Mouse (Mus musculus) limb, embryonic 13.5 days (tissue): ENCODE results near the gene Sprr2f. TPM values are rescaled to one million over a fixed set of nuclear protein-coding genes. Genes with fewer than 3 reads are reported as not detected.

ENCODE experiments used
- ATAC-seq: fragments of 200-750 bp; cut with Nextera tagmentation; 2 replicates; pipeline ENCODE4 v1.8.0; 2017; ENCODE audit warnings: low read depth, moderate number of reproducible peaks, moderate TSS enrichment; ENCODE audit not compliant: low FRiP score
- H3K27ac ChIP-seq: fragments of 300-500 bp; sonication (generic); 2 replicates; pipeline ENCODE4 v1.5.1; 2015; ENCODE audit warnings: inconsistent platforms, mild to moderate bottlenecking, moderate library complexity
- H3K27me3 ChIP-seq: fragments of 300-500 bp; sonication (generic); 2 replicates; pipeline ENCODE4 v1.6.1; 2015; ENCODE audit warnings: mild to moderate bottlenecking, inconsistent platforms
- H3K36me3 ChIP-seq: fragments of 300-500 bp; sonication (generic); 2 replicates; pipeline ENCODE4 v1.6.1; 2015; ENCODE audit warnings: inconsistent platforms, mild to moderate bottlenecking, moderate library complexity
- H3K4me1 ChIP-seq: fragments of 300-500 bp; sonication (generic); 2 replicates; pipeline ENCODE4 v1.6.1; 2015; ENCODE audit warnings: inconsistent platforms
- H3K4me2 ChIP-seq: fragments of 300-500 bp; sonication (generic); replicated peaks from 2 replicates; pipeline ENCODE4 v1.6.1; 2015; ENCODE audit warnings: inconsistent platforms, mild to moderate bottlenecking, moderate library complexity
- H3K4me3 ChIP-seq: fragments of 300-500 bp; sonication (generic); 2 replicates; pipeline ENCODE4 v1.5.1; 2015; ENCODE audit warnings: moderate library complexity, mild to moderate bottlenecking, inconsistent platforms
- H3K9ac ChIP-seq: fragments of 300-500 bp; sonication (generic); 2 replicates; pipeline ENCODE4 v1.6.1; 2015; ENCODE audit warnings: mild to moderate bottlenecking, inconsistent platforms
- H3K9me3 ChIP-seq: fragments of 300-500 bp; sonication (generic); 2 replicates; pipeline ENCODE4 v1.6.1; 2016; ENCODE audit warnings: inconsistent platforms
- WGBS: fragments of 180-500 bp; shearing (Covaris S2); methylation state at CpG from one replicate; pipeline ENCODE4 v1.1.7; 2015; 5-methylcytosine and 5-hydroxymethylcytosine counted together
- polyA plus RNA-seq: library from polyadenylated mRNA; unstranded; fragments of >200 nt; fragmentation: Nextera tagmentation; extraction: Ambion mirVana; gene quantifications from 2 replicates; pipeline ENCODE4 v1.2.1, GENCODE M21; 2015

Gene Sprr2f
- not detected in 2 replicates for polyA plus RNA-seq

- no peak within 1 kb of the TSS for H3K9ac ChIP-seq
- ATAC-seq: no peak
- no peak within 1 kb of the TSS for H3K27ac ChIP-seq
- H3K36me3 ChIP-seq: no peaks in the 10 kb centered on the region
- 74% methylated on average over 3 of the region's 3 CpGs for whole genome bisulfite sequencing
- H3K4me2 ChIP-seq: no peak within 1 kb of the TSS
- H3K4me1 ChIP-seq: no peaks in the 10 kb centered on the region
- H3K4me3 ChIP-seq: no peak within 1 kb of the TSS
- no peaks in the 10 kb centered on the region for H3K27me3 ChIP-seq
- H3K9me3 ChIP-seq: no peaks in the 10 kb centered on the region
These were observed at the start of gene Sprr2f for GRCm38 (mm10) chr3:92364887-92365286. Gene Sprr2f, plus strand, starts transcription at chr3:92365187.

DNA sequence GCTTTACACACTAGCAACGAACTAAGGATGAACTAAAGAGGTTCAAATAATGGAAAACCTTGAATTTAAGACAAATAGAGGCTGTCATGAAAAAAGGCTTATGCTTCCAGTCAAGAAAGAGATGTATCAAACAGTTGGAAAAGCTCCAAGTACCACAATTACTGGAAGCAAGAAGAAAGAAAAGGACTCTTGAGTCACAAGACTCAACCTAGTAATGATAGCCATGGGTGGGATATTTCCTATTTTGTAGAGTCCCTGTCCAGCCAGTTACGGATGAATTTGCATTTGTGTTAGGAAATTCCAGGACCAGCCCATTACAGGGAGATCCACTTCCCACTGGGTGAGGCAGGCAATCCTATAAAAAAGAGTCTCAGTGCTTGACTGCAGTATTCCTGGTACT lies 48.7 kb upstream of the Sprr2f start, which contains the start of gene Sprr2b:
TSS of gene Sprr2b (plus strand) at position 301 of the 400 bp plus-strand sequence.
- Histone ChIP-seq H3K9ac (no peak within 1 kb of the TSS), H3K27me3 (no peaks in the 10 kb centered on the region), H3K9me3 (no peaks in the 10 kb centered on the region), H3K4me3 (no peak within 1 kb of the TSS), H3K4me2 (no peak within 1 kb of the TSS), H3K36me3 (no peaks in the 10 kb centered on the region), H3K27ac (no peak within 1 kb of the TSS), H3K4me1 (no peaks in the 10 kb centered on the region)
- 76% methylated on average over 2 of the region's 2 CpGs for WGBS
- no peak for ATAC-seq

DNA sequence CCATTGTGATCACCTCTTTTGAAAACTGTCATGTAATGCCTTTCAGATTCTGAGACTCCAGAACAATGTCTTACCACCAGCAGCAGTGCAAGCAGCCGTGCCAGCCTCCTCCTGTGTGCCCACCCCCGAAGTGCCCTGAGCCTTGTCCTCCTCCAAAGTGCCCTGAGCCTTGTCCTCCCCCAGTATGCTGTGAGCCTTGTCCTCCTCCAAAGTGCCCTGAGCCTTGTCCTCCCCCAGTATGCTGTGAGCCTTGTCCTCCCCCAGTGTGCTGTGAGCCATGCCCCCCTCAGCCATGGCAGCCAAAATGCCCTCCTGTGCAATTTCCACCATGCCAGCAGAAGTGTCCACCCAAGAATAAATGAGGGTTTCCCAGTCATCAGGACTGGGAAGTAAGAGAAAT lies 47.6 kb upstream of the Sprr2f start:
- Histone ChIP-seq H3K4me2 (no peak overlapping the region), H3K27me3 (no peaks in the 10 kb centered on the region), H3K9ac (no peak overlapping the region), H3K4me1 (no peaks in the 10 kb centered on the region), H3K9me3 (no peaks in the 10 kb centered on the region), H3K27ac (no peak overlapping the region), H3K36me3 (no peaks in the 10 kb centered on the region), H3K4me3 (no peak overlapping the region)
- ATAC-seq: no peak
- WGBS: 86% methylated on average over 2 of the region's 2 CpGs

- ATAC-seq: no peak
- 84% methylated on average over 1 of the region's 1 CpGs for WGBS
- no peak overlapping the region for H3K9ac ChIP-seq
- H3K4me3 ChIP-seq: no peak overlapping the region
- H3K9me3 ChIP-seq: no peaks in the 10 kb centered on the region
- no peaks in the 10 kb centered on the region for H3K4me1 ChIP-seq
- H3K27ac ChIP-seq: no peak overlapping the region
- H3K4me2 ChIP-seq: no peak overlapping the region
- no peaks in the 10 kb centered on the region for H3K27me3 ChIP-seq
- H3K36me3 ChIP-seq: no peaks in the 10 kb centered on the region
These were observed 28.7 kb upstream of the Sprr2f start for GRCm38 (mm10) chr3:92336278-92336677.

DNA sequence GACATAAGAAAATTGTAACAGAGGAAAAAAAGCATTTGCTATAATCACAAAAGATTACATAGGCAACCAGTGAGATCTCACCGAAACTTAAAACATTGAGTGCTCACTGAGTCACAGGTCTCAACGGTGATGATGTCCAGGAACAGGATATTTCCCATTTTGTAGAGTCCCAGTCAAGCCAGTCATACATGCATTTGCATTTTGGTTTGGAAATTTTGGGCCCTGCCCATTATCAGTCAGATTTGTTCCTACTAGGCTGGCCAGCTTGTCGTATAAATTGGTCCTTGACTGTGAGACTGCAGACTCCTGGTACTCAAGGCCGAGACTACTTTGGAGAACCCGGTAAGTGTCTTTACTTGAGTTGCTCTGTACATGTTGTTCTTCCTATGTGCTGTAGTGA lies 26.1 kb upstream of the Sprr2f start, which contains the start of gene Sprr2d:
TSS of gene Sprr2d (plus strand) at position 301 of the 400 bp plus-strand sequence.
- no peaks in the 10 kb centered on the region for H3K4me1 ChIP-seq
- no peak within 1 kb of the TSS for H3K4me2 ChIP-seq
- H3K36me3 ChIP-seq: no peaks in the 10 kb centered on the region
- no peak within 1 kb of the TSS for H3K27ac ChIP-seq
- ATAC-seq: no peak
- 89% methylated on average over 5 of the region's 5 CpGs for WGBS
- H3K4me3 ChIP-seq: no peak within 1 kb of the TSS
- no peaks in the 10 kb centered on the region for H3K27me3 ChIP-seq
- no peaks in the 10 kb centered on the region for H3K9me3 ChIP-seq
- no peak within 1 kb of the TSS for H3K9ac ChIP-seq

DNA sequence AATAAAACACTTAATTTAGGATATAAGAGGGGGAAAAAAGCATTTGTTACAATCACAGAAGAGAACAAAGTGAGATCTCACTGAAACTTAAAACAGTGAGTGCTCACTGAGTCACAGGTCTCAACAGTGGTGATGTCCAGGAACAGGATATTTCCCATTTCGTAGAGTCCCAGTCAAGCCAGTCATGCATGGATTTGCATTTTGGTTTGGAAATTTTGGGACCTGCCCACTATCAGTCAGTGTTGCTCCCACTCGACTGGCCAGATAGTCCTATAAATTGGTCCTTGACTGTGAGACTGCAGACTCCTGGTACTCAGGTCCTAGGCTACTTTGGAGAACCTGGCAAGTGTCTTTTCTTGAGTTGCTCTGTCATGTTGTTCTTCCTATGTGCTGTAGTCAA lies 13.1 kb upstream of the Sprr2f start, which contains the start of gene Sprr2e:
TSS of gene Sprr2e (plus strand) at position 301 of the 400 bp plus-strand sequence.
- Histone ChIP-seq H3K27ac (no peak within 1 kb of the TSS), H3K9me3 (no peaks in the 10 kb centered on the region), H3K36me3 (no peaks in the 10 kb centered on the region), H3K4me1 (no peaks in the 10 kb centered on the region), H3K27me3 (no peaks in the 10 kb centered on the region), H3K4me3 (no peak within 1 kb of the TSS), H3K9ac (no peak within 1 kb of the TSS), H3K4me2 (no peak within 1 kb of the TSS)
- 80% methylated on average over 2 of the region's 2 CpGs for WGBS
- no peak for ATAC-seq

- Histone ChIP-seq H3K36me3 (no peaks in the 10 kb centered on the region), H3K4me1 (no peaks in the 10 kb centered on the region), H3K4me2 (no peak overlapping the region), H3K9ac (no peak overlapping the region), H3K4me3 (no peak overlapping the region), H3K27ac (no peak overlapping the region), H3K9me3 (peaks cover 5% of the 10 kb centered on the region; the same call in 1 of the 2 replicates), H3K27me3 (no peaks in the 10 kb centered on the region)
- ATAC-seq: no peak
These were observed 3.4 kb upstream of the Sprr2f start for GRCm38 (mm10) chr3:92361619-92362018.

- Histone ChIP-seq H3K9ac (no peak overlapping the region), H3K4me3 (no peak overlapping the region), H3K27me3 (no peaks in the 10 kb centered on the region), H3K9me3 (no peaks in the 10 kb centered on the region), H3K4me1 (no peaks in the 10 kb centered on the region), H3K4me2 (no peak overlapping the region), H3K27ac (no peak overlapping the region), H3K36me3 (no peaks in the 10 kb centered on the region)
- 81% methylated on average over 2 of the region's 2 CpGs for WGBS
- ATAC-seq: no peak
These were observed 8.6 kb downstream of the Sprr2f start for GRCm38 (mm10) chr3:92373613-92374012.

DNA sequence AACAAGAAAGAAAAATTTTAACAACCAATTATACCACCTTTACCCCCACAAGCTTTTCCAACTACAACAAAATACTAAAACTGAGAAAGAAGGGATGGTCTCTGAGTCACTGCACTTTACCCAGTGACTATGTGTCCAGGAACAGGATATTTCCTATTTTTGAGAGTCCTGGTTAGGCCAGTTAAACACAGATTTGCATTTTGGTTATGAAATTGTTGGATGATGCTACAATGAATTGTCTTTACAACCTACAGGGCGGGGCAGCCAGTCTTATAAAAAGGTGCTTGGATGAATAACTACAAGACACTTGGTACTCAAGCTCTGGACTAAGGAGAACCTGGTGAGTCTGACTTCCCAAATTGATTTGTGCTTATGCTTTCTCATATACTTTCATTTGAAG lies 20.4 kb downstream of the Sprr2f start, which contains the start of gene Sprr2h:
TSS of gene Sprr2h (plus strand) at position 301 of the 400 bp plus-strand sequence.
- 63% methylated on average over 1 of the region's 1 CpGs for WGBS
- no peak for ATAC-seq
- no peak within 1 kb of the TSS for H3K4me3 ChIP-seq
- H3K27ac ChIP-seq: no peak within 1 kb of the TSS
- no peaks in the 10 kb centered on the region for H3K9me3 ChIP-seq
- no peaks in the 10 kb centered on the region for H3K27me3 ChIP-seq
- H3K4me2 ChIP-seq: no peak within 1 kb of the TSS
- no peak within 1 kb of the TSS for H3K9ac ChIP-seq
- H3K36me3 ChIP-seq: no peaks in the 10 kb centered on the region
- H3K4me1 ChIP-seq: no peaks in the 10 kb centered on the region

DNA sequence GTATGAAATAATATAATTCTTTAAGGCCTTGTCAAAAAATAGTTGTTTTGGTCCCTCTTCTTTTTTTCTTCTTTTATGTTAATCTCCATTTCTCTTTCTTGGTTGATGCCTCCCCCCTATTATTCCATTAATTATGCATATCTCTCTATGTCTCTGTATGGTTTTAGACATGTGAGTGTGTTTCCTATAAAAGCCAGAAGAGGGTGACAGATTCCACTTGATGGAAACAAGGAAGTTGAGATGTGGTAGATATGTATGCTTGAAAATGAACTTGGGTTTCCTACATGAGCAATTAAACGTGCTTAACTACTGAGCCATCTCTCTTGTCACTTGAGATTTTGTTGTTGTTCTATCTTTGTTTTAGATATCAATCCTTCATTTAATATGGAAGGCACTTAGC lies 29.3 kb downstream of the Sprr2f start:
- ATAC-seq: no peak
- Histone ChIP-seq H3K9ac (no peak overlapping the region), H3K4me1 (no peaks in the 10 kb centered on the region), H3K36me3 (no peaks in the 10 kb centered on the region), H3K27ac (no peak overlapping the region), H3K27me3 (no peaks in the 10 kb centered on the region), H3K4me3 (no peak overlapping the region), H3K9me3 (no peaks in the 10 kb centered on the region), H3K4me2 (no peak overlapping the region)
- WGBS: 53% methylated on average over 1 of the region's 1 CpGs

GRCm38 (mm10) chr3:92407691-92408090 lies 42.7 kb downstream of the Sprr2f start, which contains the start of gene Sprr2i:
Gene Sprr2i, plus strand, starts transcription at chr3:92407991.
- H3K9ac ChIP-seq: no peak within 1 kb of the TSS
- WGBS: 91% methylated on average over 2 of the region's 2 CpGs
- H3K36me3 ChIP-seq: no peaks in the 10 kb centered on the region
- no peaks in the 10 kb centered on the region for H3K27me3 ChIP-seq
- H3K9me3 ChIP-seq: no peaks in the 10 kb centered on the region
- H3K4me2 ChIP-seq: no peak within 1 kb of the TSS
- H3K27ac ChIP-seq: no peak within 1 kb of the TSS
- no peak within 1 kb of the TSS for H3K4me3 ChIP-seq
- ATAC-seq: no peak
- no peaks in the 10 kb centered on the region for H3K4me1 ChIP-seq
